Mouse (Mus musculus) heart, postnatal 14 days (tissue): ENCODE measurements at regions not wholly inside any gene's neighbourhood (a gene's known extent, or its start where the extent isn't known, plus 50 kb on each side); places are given as distances from the start of the nearest gene placed in this dataset.
"Not testable (repeated sequence)": the region's sequence is repeated elsewhere in the genome, so short reads cannot be mapped to it uniquely, and the experiment has no call there.

Experiments used
- DNase-seq, 2 experiments: peaks; one replicate each; pipeline ENCODE4 v3.0.0; 2021 to 2022
- intact Hi-C: fragments of 180-260 bp; cut with DNase I; formaldehyde crosslinking; loops from one replicate; pipeline ENCODE4 v1.15.1; 2025

GRCm38 (mm10) chr1:193513929-193514710, 144.0 kb upstream of the Camk1g start:
- peak in 1 of 2 experiments; percentile 19 for DNase-seq
- intact Hi-C loops, result no loop called here

GRCm38 (mm10) chr1:193510066-193510793, 140.1 kb upstream of the Camk1g start:
- intact Hi-C loops, result no loop called here
- no peak for DNase-seq

GRCm38 (mm10) chr1:193508271-193508670, 138.2 kb upstream of the Camk1g start:
- DNase-seq, result no peak
- intact Hi-C loops, result no loop called here

GRCm38 (mm10) chr1:193506991-193507390, 136.9 kb upstream of the Camk1g start:
- no peak for DNase-seq
- intact Hi-C loops, result no loop called here

- no peak for DNase-seq
- intact Hi-C loops, result no loop called here
Measured at GRCm38 (mm10) chr1:193505381-193505780, 135.3 kb upstream of the Camk1g start.

GRCm38 (mm10) chr1:193504611-193505010, 134.5 kb upstream of the Camk1g start:
- intact Hi-C loops, result no loop called here
- DNase-seq, result no peak

GRCm38 (mm10) chr1:193503624-193504325, 133.7 kb upstream of the Camk1g start:
- intact Hi-C loops, result no loop called here
- peak; percentile 34 to 57 for DNase-seq

GRCm38 (mm10) chr1:193496265-193497183, 126.4 kb upstream of the Camk1g start:
- DNase-seq, result no peak
- intact Hi-C loops, result loop anchor here (5.0 kb wide), 1 partner anchor 91 kb away; no protein-coding TSS in a partner anchor

GRCm38 (mm10) chr1:193488039-193488438, 117.9 kb upstream of the Camk1g start:
- DNase-seq, result no peak
- intact Hi-C loops, result no loop called here

- intact Hi-C loops, DNase-seq: not testable (repeated sequence)
Measured at GRCm38 (mm10) chr1:193486668-193487067, 116.6 kb upstream of the Camk1g start.

GRCm38 (mm10) chr1:193484977-193485376, 114.9 kb upstream of the Camk1g start:
- no peak for DNase-seq
- intact Hi-C loops, result no loop called here

- intact Hi-C loops, result no loop called here
Measured at GRCm38 (mm10) chr1:193477298-193477697, 107.2 kb upstream of the Camk1g start.

GRCm38 (mm10) chr1:193476805-193477204, 106.7 kb upstream of the Camk1g start:
- DNase-seq, result no peak
- intact Hi-C loops, result no loop called here

More at GRCm38 (mm10) chr1:193477298-193477697, 107.2 kb upstream of the Camk1g start:
- no peak for DNase-seq

GRCm38 (mm10) chr1:193466306-193466705, 96.2 kb upstream of the Camk1g start:
- intact Hi-C loops, result no loop called here

GRCm38 (mm10) chr1:193459735-193460134, 89.6 kb upstream of the Camk1g start:
- DNase-seq, result no peak
- intact Hi-C loops, result no loop called here

More at GRCm38 (mm10) chr1:193466306-193466705, 96.2 kb upstream of the Camk1g start:
- DNase-seq, result no peak

GRCm38 (mm10) chr1:193457908-193458307, 87.8 kb upstream of the Camk1g start:
- no peak for DNase-seq
- intact Hi-C loops, result no loop called here

- no peak for DNase-seq
- intact Hi-C loops, result no loop called here
Measured at GRCm38 (mm10) chr1:193453654-193454053, 83.6 kb upstream of the Camk1g start.

GRCm38 (mm10) chr1:193451471-193452135, 81.5 kb upstream of the Camk1g start:
- intact Hi-C loops, result no loop called here
- no peak for DNase-seq

GRCm38 (mm10) chr1:193450814-193451213, 80.7 kb upstream of the Camk1g start:
- intact Hi-C loops, result no loop called here

More at GRCm38 (mm10) chr1:193450814-193451213, 80.7 kb upstream of the Camk1g start:
- no peak for DNase-seq
